Mouse (Mus musculus) intestine, postnatal 0 days (tissue): ENCODE measurements around the gene Cpox. TPM values are rescaled to one million over a fixed set of nuclear protein-coding genes. Genes with fewer than 3 reads are reported as not detected.

Experiments
- ATAC-seq: fragments of 200-750 bp; cut with Nextera tagmentation; 2 replicates; pipeline ENCODE4 v1.8.0; 2017; ENCODE audit warnings: mild to moderate bottlenecking, moderate TSS enrichment, moderate library complexity
- H3K27ac ChIP-seq: fragments of 300-500 bp; sonication (generic); 2 replicates; pipeline ENCODE4 v1.5.1; 2014; ENCODE audit warnings: mild to moderate bottlenecking, low read depth, low read length, moderate library complexity
- H3K27me3 ChIP-seq: fragments of 300-500 bp; sonication (generic); replicated peaks from 2 replicates; pipeline ENCODE4 v1.6.1; 2014; ENCODE audit warnings: low read length, mixed read lengths; ENCODE audit not compliant: control insufficient read depth, insufficient read depth
- H3K36me3 ChIP-seq: fragments of 300-500 bp; sonication (generic); 2 replicates; pipeline ENCODE4 v1.6.1; 2014; ENCODE audit warnings: mild to moderate bottlenecking, moderate library complexity; ENCODE audit not compliant: control insufficient read depth, insufficient read depth
- H3K4me1 ChIP-seq: fragments of 300-500 bp; sonication (generic); replicated peaks from 2 replicates; pipeline ENCODE4 v1.6.1; 2014; ENCODE audit warnings: antibody characterized with exemption, low read length, mixed read lengths; ENCODE audit not compliant: control insufficient read depth, insufficient read depth
- H3K4me2 ChIP-seq: fragments of 300-500 bp; sonication (generic); replicated peaks from 2 replicates; pipeline ENCODE4 v1.6.1; 2014; ENCODE audit warnings: low read depth, mild to moderate bottlenecking, moderate library complexity
- H3K4me3 ChIP-seq: fragments of 300-500 bp; sonication (generic); 2 replicates; pipeline ENCODE4 v1.5.1; 2014; ENCODE audit warnings: low read depth, low read length
- H3K9ac ChIP-seq: fragments of 300-500 bp; sonication (generic); 2 replicates; pipeline ENCODE4 v1.6.1; 2014; ENCODE audit warnings: mild to moderate bottlenecking, low read depth, low read length
- H3K9me3 ChIP-seq: fragments of 300-500 bp; sonication (generic); 2 replicates; pipeline ENCODE4 v1.6.1; 2016; ENCODE audit warnings: mixed run types; ENCODE audit not compliant: control insufficient read depth
- CTCF ChIP-seq: sonication (generic); IDR thresholded peaks from 2 replicates; pipeline ENCODE4 v1.5.1; 2016; ENCODE audit warnings: low read depth, mild to moderate bottlenecking, control low read depth, antibody characterized with exemption, moderate library complexity
- WGBS: fragments of 180-500 bp; shearing (Covaris S2); extraction: QIAGEN DNeasy Blood & Tissue Kit; methylation state at CpG from one replicate; pipeline ENCODE4 v1.1.7; 2014; 5-methylcytosine and 5-hydroxymethylcytosine counted together
- polyA plus RNA-seq: library from polyadenylated mRNA; unstranded; fragments of >200 nt; fragmentation: Nextera tagmentation; extraction: Ambion mirVana; gene quantifications from 2 replicates; pipeline ENCODE4 v1.2.1, GENCODE M21; 2015

Gene Cpox
- polyA plus RNA-seq, 1 experiment from 2014 or later: 54.5 TPM

- Histone ChIP-seq H3K36me3 (0 out of 2 replicates have a peak, but pooled peaks cover 4% of the 10 kb centered on the region), H3K27ac (no peak overlapping the region), H3K9me3 (no peaks in the 10 kb centered on the region), H3K9ac (no peak overlapping the region), H3K4me2 (no peak overlapping the region), H3K4me1 (no peaks in the 10 kb centered on the region), H3K27me3 (no peaks in the 10 kb centered on the region), H3K4me3 (no peak overlapping the region)
- ATAC-seq: no peak
- 88% methylated on average over 4 of the region's 4 CpGs for WGBS
- no peak for TF ChIP-seq CTCF
These were observed 13.8 kb downstream of the Cpox start for GRCm38 (mm10) chr16:58683911-58684310.

GRCm38 (mm10) chr16:58684537-58684936 is 14.4 kb downstream of the Cpox start:
- no peak for ATAC-seq

GRCm38 (mm10) chr16:58685548-58686537 is 15.8 kb downstream of the Cpox start:
- Histone ChIP-seq H3K9me3 (no peaks in the 10 kb centered on the region), H3K27ac (no peak overlapping the region), H3K27me3 (no peaks in the 10 kb centered on the region), H3K9ac (no peak overlapping the region), H3K4me3 (no peak overlapping the region), H3K36me3 (no peaks in the 10 kb centered on the region), H3K4me1 (no peaks in the 10 kb centered on the region), H3K4me2 (no peak overlapping the region)
- no peak for ATAC-seq
- WGBS: 64% methylated on average over 20 of the region's 20 CpGs
- TF ChIP-seq CTCF: no peak

More at GRCm38 (mm10) chr16:58684537-58684936, 14.4 kb downstream of the Cpox start:
- H3K9ac ChIP-seq: no peak overlapping the region
- no peak overlapping the region for H3K27ac ChIP-seq
- TF ChIP-seq CTCF: peak; percentile 57
- no peak overlapping the region for H3K4me3 ChIP-seq
- H3K9me3 ChIP-seq: no peaks in the 10 kb centered on the region
- 0 out of 2 replicates have a peak, but pooled peaks cover 4% of the 10 kb centered on the region for H3K36me3 ChIP-seq
- no peaks in the 10 kb centered on the region for H3K27me3 ChIP-seq
- no peaks in the 10 kb centered on the region for H3K4me1 ChIP-seq
- no peak overlapping the region for H3K4me2 ChIP-seq

- no peaks in the 10 kb centered on the region for H3K36me3 ChIP-seq
- no peaks in the 10 kb centered on the region for H3K27me3 ChIP-seq
- no peak overlapping the region for H3K27ac ChIP-seq
- H3K4me2 ChIP-seq: no peak overlapping the region
- ATAC-seq: no peak
- no peak overlapping the region for H3K4me3 ChIP-seq
- H3K9me3 ChIP-seq: no peaks in the 10 kb centered on the region
- TF ChIP-seq CTCF: no peak
- H3K9ac ChIP-seq: no peak overlapping the region
- 94% methylated on average over 1 of the region's 1 CpGs for WGBS
- no peaks in the 10 kb centered on the region for H3K4me1 ChIP-seq
These were observed 18.4 kb downstream of the Cpox start for GRCm38 (mm10) chr16:58688534-58688933.

- Histone ChIP-seq H3K9ac (no peak overlapping the region), H3K4me1 (no peaks in the 10 kb centered on the region), H3K27ac (no peak overlapping the region), H3K4me3 (no peak overlapping the region), H3K4me2 (no peak overlapping the region), H3K27me3 (no peaks in the 10 kb centered on the region), H3K36me3 (no peaks in the 10 kb centered on the region), H3K9me3 (no peaks in the 10 kb centered on the region)
- no peak for ATAC-seq
- WGBS: 76% methylated on average over 5 of the region's 5 CpGs
- TF ChIP-seq CTCF: no peak
These were observed 19.6 kb downstream of the Cpox start for GRCm38 (mm10) chr16:58689555-58690169.

- Histone ChIP-seq H3K4me3 (no peak overlapping the region), H3K27me3 (no peaks in the 10 kb centered on the region), H3K9me3 (no peaks in the 10 kb centered on the region), H3K36me3 (no peaks in the 10 kb centered on the region), H3K4me1 (no peaks in the 10 kb centered on the region), H3K27ac (no peak overlapping the region), H3K9ac (no peak overlapping the region), H3K4me2 (no peak overlapping the region)
- TF ChIP-seq CTCF: no peak
- no peak for ATAC-seq
- 86% methylated on average over 5 of the region's 5 CpGs for WGBS
These were observed 20.2 kb downstream of the Cpox start for GRCm38 (mm10) chr16:58690322-58690732.
